Mouse (Mus musculus): ENCODE data around the gene Ankrd33. TPM values are rescaled to one million over a fixed set of nuclear protein-coding genes. Genes with fewer than 3 reads are reported as not detected.
A peak's percentile ranks its signal among the peaks of the same experiment; 100 is the strongest.

Ankrd33 gene
- total RNA-seq, 1 experiment from 2014 or later = not detected

DNA sequence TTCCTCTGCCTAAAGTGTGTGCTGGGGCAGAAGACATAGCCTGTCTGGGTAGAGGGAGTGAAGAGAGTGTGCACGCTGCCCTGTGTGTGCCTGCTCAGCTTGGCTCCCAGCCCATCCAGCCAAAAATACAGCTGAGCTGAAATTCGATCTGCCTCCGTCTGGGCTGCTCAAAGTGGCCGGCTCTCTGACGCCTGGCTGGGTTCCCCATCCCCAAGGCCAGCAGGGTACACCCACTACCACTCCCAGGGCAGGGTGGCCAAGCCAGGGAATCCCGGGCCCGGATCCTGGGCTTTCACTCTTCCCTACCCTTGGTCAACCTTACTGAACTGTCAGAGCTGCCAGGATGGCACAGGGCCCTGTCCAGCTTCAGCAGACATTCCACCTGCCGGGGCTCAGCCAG, 27.9 kb downstream of the Ankrd33 start:
- no peak for ATAC-seq (replicated peaks; ENCODE audit: low read depth, poor library complexity, severe bottlenecking)

DNA sequence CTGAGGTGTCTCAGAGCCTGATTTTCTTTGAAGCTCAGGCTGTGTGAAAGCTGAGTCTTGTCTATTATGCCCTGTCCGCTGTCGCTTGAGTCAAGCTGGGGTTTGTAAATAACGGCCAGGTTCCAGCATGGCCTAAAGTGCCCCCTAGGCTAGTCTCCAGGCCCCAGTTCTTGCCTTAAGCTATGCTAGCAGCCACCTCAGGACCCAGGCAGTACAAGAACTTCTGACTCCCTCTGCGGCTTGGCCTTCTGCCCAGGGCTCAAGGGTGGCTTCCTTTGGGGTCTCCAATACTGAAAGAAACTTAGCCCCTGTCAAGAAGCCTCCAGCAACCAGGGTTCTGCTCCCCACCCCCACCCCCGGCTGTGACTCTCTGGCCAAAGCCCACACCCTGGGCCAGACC, 28.6 kb downstream of the Ankrd33 start:
- no peak for ATAC-seq (replicated peaks; ENCODE audit: low read depth, poor library complexity, severe bottlenecking)

- no peak for ATAC-seq (replicated peaks; ENCODE audit: low read depth, poor library complexity, severe bottlenecking)
These were observed 29.2 kb downstream of the Ankrd33 start for GRCm38 (mm10) chr15:101144779-101145178.

GRCm38 (mm10) chr15:101145424-101146099, 30.0 kb downstream of the Ankrd33 start:
- ATAC-seq (replicated peaks; ENCODE audit: low read depth, poor library complexity, severe bottlenecking) = peak; percentile 84

DNA sequence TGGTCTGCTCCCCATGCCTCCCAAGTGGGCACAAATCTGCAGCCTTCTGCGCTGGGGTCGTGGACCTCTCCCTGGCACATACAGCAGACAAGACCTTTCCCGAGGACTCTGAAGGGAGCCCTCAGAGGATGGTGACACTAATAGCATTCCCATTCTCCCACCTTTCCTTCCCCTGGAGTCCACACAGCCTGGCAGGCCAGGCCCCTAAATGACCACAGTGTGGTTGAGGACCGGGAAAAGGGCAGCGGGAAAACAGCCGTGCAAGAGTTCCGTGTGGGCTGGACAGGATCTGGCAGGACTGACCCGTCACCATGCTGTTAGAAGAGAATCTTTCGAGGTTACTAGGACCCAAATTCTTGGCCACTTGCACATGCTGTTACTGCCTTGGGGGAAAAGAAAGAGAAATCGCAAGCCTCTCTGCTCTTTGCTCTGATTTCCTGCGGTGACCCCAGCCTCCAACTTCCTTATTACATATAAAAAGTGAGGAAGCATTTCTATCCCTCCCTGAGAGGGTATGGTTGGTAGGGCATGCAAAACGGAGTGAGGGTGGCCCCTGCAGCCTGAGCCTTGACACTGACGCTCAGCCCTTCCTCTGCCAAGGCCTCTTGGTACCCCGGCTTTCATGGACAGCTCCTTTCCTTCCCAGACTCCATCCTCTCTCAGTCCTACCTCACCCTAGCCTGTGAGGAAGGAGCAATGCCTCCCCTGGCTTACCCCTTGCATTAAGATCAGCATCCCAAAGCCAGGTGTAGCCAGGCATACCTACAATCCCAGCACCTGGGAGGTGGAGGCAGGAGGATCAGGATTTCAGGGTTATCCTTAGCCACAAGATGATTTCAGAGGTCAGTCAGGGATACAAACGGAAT, 30.8 kb downstream of the Ankrd33 start:
- peak; percentile 33 for ATAC-seq (replicated peaks; ENCODE audit: low read depth, poor library complexity, severe bottlenecking)

GRCm38 (mm10) chr15:101147115-101147909, 31.8 kb downstream of the Ankrd33 start:
- ATAC-seq (replicated peaks; ENCODE audit: low read depth, poor library complexity, severe bottlenecking) = peak; percentile 37

- ATAC-seq (replicated peaks; ENCODE audit: low read depth, poor library complexity, severe bottlenecking) = no peak
These were observed 32.3 kb downstream of the Ankrd33 start for GRCm38 (mm10) chr15:101147910-101148273.

GRCm38 (mm10) chr15:101148604-101149003, 33.0 kb downstream of the Ankrd33 start:
- ATAC-seq (replicated peaks; ENCODE audit: low read depth, poor library complexity, severe bottlenecking) = no peak

DNA sequence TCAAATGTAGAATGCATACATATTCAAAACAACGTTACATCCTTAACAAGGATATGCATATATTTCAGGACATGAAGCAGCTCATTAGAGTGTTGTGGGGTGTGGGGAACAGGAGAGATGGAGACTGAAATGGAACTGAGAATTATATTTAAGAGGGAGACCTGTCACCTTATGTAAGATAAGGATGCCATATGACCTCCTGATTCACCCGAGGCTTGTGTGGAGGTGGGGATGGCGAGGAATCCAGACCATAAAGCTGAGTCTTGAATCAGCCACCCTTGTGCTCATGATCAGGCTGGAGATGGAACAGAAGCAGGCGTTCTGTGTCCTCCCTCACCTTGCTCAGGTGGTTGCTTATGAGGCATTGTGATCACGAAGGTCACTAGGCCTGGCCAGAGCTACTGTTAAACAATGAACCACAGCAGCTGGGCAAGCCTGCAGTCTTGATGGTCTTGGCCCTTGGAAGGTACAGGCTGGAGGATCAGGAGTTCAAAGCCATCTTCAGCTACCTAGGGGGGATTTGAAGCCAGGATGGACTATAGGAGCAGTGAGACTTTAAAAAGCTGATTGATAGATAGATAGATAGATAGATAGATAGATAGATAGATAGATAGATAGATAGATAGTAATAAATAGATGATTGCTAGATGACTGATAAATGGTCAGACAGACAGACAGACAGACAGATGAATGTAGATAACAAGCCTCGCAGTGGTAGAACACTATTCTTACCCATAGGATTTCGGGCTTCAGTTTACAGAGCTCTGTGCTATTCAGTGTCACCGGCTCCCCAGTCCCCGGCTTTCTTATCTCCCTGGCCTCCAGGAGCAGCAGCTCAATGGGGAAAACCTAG, 36.1 kb downstream of the Ankrd33 start:
- no peak for ATAC-seq (replicated peaks; ENCODE audit: low read depth, poor library complexity, severe bottlenecking)

DNA sequence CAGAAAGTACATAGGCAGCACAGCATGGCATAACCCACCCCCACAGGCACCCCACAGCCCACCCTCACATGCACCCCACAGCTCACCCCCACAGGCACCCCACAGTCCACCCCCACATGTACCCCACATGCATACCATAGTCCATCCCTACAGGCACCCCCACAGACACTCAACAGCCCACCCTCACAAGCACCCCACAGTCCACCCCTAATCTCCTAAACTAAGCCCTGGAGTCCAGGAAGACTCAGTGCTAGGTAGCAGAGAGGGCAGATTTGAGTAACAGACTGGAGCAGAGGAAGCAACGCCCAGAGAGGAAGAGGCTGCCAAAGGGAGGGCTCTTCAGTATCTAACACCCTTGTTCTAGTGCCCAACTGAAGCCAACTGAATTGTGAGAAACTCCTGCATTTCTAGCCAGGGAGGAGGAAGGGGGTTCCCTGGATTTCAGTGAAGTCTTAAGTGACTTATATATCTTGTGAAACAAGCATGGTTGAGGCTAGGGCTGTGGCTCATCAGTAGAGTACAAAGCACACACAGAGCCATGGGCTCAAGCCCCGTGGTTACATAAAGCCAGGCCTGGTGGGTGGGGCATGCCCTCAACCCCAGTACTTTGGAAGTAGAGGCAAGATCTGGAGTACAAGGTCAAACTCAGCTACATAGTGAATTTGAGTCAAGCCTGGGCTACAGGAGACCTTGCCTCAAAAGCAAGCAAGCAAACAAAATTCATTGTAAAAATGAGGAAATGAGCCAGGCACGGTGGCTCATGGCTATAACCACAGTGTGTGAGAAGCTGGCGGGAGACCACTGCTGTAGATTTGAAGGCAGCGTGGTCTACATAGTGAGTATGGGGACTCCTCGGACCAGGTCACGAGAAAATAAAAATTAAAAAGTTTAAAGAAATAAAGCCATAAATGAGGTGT, 39.4 kb downstream of the Ankrd33 start:
- peak; percentile 74 for ATAC-seq (replicated peaks; ENCODE audit: low read depth, poor library complexity, severe bottlenecking)

DNA sequence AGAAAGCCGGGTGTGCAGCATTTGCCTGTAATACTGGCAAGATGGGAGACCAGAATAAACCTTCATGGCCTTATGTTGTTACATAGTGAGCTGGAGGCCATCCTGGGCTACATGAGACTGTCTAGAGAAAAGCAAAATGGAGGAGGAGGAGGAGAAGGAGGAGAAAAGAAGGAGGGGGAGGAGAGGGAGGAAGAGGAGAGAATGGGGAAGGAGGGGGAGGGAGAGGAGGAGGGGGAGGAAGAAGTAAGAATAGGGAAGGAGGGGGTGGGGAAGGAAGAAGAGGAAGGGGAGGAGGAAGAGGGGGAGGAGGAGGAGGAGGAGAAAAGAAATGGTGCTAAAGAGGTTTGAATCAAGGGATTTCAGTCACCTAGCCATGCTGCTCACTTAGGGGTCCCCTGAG, 44.6 kb downstream of the Ankrd33 start:
- no peak for ATAC-seq (replicated peaks; ENCODE audit: low read depth, poor library complexity, severe bottlenecking)

- ATAC-seq (replicated peaks; ENCODE audit: low read depth, poor library complexity, severe bottlenecking) = no peak
These were observed 45.0 kb downstream of the Ankrd33 start for GRCm38 (mm10) chr15:101160591-101160990.

- no peak for ATAC-seq (replicated peaks; ENCODE audit: low read depth, poor library complexity, severe bottlenecking)
These were observed 46.0 kb downstream of the Ankrd33 start for GRCm38 (mm10) chr15:101161534-101161933.

- ATAC-seq (replicated peaks; ENCODE audit: low read depth, poor library complexity, severe bottlenecking) = no peak
These were observed 47.5 kb downstream of the Ankrd33 start for GRCm38 (mm10) chr15:101163056-101163458.

GRCm38 (mm10) chr15:101163854-101164253, 48.3 kb downstream of the Ankrd33 start:
- ATAC-seq (replicated peaks; ENCODE audit: low read depth, poor library complexity, severe bottlenecking) = no peak; the same call in 1 of the 2 replicates

DNA sequence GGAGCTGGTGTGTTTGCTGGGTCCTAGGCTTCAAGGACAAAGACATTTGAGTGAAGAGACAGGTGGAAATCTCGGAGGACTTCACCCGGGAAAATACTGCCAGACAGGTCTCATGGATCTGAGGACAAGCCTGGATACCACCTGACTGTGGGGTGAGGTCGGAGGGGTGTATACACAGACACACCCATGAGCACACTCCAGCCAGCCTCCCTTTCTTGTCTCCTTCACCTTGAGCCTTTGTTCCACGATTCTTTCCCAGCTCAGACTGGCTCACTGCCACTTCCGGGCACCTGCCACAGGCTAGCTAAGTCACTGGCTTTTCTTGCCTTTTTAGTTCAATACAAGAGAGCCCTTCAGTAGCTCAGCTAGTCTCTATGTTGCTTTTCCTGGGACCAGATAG, 48.7 kb downstream of the Ankrd33 start:
- ATAC-seq (replicated peaks; ENCODE audit: low read depth, poor library complexity, severe bottlenecking) = no peak

DNA sequence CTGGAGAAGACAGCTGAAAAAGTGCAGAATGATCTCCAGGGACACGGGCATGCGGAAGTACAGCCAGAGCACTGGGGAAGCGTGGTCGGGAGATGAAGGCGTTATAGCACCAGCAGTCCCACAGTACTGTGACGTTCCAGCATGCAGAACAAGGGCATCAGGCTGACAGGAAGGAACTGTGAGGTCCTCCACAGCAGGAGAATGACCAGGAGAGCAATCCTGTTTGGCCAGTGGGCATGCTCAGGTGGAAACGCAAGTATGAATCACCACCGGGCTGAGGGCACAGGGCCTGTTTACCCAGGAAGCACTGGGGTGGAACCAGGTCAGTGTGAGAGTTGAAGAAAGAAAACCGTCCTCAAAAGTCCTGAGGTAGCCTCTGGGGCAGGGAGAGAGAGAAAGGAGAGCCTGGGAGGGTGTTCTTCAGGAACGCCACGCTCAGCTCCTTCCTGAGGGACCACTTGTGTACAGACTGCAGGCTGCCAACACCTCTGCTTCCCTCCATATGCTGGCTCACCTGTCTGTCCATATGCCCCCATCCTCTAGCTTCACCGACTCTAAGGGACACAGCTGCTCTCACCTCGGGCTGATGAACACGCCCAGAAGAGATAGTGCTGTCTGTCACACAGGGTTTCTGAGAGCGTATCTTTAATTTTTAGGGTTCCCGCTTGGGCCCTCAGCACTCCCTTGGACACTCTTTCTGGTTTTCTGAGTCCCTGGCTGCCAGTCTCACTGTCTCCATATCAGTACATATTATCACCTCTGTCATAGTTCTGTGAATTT, 50.3 kb downstream of the Ankrd33 start:
- 0 out of 2 replicates have a peak, but pooled peaks have one; percentile 35 for ATAC-seq (replicated peaks; ENCODE audit: low read depth, poor library complexity, severe bottlenecking)

DNA sequence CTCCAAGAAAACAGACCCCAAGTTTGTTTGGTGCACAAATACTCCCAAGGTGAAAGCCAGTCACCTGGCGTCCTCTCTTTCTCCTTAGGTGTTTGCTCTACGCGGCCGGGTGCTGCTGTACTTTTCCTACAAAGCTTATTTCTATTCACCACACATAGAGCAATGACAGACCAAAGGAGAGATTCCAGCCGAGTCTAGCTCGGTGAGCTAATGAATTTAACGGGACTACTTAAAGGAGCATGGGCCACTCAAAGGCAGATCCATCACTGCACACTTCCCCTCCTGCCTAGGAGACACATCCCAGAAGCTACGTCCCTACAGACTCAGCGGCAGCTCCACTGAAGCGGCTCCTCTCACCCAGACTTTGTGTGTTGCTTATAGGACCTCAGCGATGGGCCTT, 52.0 kb downstream of the Ankrd33 start:
- ATAC-seq (replicated peaks; ENCODE audit: low read depth, poor library complexity, severe bottlenecking) = no peak
